Mouse (Mus musculus): ENCODE results near the gene Exosc2.

The Exosc2 gene

DNA sequence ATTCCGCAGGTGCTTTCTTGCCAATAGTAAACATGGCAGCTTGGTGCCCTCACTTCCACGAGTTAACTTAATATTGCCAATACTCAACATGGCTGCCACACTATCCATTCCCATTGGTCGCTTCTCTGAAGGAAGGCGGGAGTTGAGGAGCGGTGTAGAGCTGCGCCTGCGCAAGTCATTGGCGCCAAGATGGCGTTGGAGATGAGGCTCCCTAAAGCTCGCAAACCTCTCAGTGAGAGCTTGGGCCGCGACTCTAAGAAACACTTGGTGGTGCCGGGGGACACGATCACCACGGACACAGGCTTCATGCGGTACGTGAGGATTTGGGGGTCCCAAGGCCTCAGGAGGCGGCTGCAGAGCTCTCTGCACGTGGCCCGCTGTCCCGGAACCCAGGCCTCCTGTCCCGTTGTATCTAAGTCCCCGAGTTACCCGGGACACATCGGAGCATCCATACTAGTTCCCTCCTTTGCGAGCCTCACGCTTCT lies at the start of gene Exosc2:
Gene Exosc2 (plus strand): TSS at position 165 of the 485 bp plus-strand sequence.
- in situ Hi-C loops (cut with MboI; ENCODE audit: unreplicated experiment in 2 of 2): no loop called here

DNA sequence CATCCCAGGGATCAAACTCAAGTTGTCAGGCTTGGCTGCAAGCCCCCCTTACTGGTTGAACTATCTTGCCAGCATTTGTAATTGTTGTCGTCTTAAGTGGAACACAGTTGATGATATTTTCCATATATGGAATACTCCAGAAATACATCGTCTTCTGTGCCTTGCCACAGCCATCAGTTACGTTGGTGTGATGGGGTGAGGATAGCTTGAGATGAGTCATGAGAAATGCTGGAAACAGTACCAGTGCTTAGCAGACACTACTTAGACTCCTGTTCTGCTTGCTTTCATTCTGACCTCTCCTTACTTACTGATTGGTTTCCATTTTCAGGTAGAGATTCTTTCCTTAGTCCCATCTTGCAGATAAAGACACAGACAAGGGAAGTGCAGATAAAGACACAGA lies 37.0 kb upstream of the Exosc2 start:
- in situ Hi-C loops (cut with MboI; ENCODE audit: unreplicated experiment in 2 of 2): loop anchor here in 1 of 2 experiments (25.0 kb wide), 1 partner anchor 771 kb away; no protein-coding TSS in a partner anchor

DNA sequence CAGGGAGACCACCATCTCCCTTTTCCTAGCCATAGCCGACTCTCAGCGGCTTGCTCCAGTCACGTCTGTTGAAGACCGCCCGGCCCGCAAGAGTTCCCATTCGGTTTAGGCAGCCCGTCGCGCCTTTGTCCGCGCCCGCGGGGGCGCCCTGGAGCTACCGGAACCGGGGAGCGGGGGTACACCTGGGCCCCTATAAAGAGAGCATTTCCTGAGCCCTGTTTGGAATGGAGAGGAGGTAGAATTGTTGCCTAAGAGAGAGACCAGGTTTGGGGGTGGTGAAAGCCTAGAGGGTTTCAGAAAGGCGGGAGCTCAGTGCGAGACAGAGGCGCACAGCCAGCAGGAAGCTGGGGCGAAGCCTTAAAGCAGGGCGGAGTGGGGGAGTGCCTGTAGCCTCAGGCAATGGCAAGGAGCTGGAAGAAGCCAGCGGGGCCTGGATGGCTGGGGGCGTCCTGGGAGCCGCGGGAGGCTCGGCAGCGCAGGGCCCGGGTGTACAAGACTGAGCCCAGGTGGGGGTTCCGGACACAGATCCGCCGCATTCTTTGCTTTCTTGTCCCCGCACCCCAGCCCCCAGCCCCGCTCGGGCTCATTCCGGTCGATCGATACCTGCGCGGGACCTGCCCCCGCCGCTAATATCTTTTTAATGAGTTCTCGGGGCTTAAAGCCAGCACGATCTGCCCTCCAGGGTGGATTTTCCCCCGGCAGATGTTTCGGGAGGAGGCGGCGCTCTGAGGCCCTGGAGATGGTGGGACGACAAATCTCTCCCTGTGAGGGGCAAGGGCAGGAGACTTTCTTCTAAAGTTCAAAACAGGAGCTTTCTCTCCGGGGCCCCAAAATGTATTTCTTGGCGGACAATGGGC lies 35.0 kb upstream of the Exosc2 start:
- in situ Hi-C loops (cut with MboI; ENCODE audit: unreplicated experiment in 2 of 2): loop anchor here in 1 of 2 experiments (25.0 kb wide), 1 partner anchor 773 kb away; no protein-coding TSS in a partner anchor

DNA sequence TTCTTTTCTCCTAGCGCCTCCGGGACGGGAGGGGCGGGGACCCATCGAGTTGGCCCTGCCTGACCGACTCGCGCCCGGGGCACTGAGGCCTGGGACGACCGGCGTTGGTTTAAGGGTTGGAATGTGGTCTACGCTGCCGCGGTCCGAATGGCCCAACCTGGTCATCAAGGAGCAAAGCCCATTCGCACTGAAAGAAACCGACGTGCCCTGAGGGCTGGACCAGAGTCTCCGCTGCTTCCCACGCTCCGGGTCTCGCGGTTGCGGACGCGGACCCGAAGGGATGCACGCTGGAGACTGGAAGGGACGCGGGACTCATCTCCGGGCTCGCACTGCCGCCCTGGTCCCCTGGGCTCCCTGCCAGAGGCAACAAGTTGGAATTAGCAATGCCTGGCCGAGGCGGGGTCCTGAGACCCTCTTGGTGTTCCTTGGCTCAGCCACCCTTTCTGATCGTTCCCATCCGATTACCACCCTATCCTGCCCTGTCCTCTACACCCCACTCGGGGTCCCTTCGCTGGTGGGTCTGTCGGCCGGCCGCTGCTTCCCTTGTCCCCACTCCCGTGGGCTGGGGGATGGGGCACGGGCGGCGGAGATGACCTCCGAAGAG lies 34.3 kb upstream of the Exosc2 start:
- in situ Hi-C loops (cut with MboI; ENCODE audit: unreplicated experiment in 2 of 2): loop anchor here in 1 of 2 experiments (25.0 kb wide), 1 partner anchor 774 kb away; no protein-coding TSS in a partner anchor

DNA sequence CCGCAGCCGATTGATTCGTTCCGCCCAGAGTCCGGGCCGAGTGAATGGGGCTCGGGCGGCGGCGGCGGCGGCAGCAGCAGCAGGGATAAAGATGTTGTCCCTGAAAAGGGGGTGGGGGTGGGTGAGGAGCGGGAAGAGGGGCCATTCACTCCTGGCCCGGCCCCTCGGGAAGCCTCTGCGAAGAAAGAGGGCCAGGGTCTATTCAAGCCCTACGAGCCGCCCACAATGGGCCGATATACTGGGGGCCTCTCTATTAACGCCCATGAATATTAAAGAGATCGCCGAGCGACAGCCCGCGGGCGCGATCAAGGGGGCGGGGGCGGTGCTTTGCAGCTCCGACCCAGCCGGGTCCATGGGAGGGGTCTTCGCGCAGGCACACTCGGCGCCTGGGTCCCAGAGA lies 33.8 kb upstream of the Exosc2 start:
- in situ Hi-C loops (cut with MboI; ENCODE audit: unreplicated experiment in 2 of 2): loop anchor here in 1 of 2 experiments (25.0 kb wide), 1 partner anchor 774 kb away; no protein-coding TSS in a partner anchor

DNA sequence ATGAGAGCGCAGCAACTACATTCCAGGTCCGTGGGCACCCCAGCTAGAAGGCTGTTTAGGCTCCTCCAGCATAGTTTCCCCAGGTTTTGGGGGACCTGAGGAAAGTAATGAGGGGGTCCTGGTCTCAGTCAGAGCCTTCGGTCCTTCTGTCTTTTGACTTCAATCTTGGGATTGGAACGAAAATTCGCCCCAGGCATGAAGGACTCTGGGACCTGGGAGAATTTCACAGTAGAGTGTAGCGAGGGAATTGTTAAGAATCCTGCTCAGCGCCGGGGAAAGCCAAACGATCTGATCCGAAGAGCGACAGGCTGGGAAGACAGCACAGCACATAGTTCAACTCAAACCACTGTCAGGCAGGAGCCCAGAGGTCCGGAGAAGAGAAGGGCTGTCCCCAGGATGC lies 33.2 kb upstream of the Exosc2 start:
- in situ Hi-C loops (cut with MboI; ENCODE audit: unreplicated experiment in 2 of 2): loop anchor here in 1 of 2 experiments (25.0 kb wide), 1 partner anchor 775 kb away; no protein-coding TSS in a partner anchor

DNA sequence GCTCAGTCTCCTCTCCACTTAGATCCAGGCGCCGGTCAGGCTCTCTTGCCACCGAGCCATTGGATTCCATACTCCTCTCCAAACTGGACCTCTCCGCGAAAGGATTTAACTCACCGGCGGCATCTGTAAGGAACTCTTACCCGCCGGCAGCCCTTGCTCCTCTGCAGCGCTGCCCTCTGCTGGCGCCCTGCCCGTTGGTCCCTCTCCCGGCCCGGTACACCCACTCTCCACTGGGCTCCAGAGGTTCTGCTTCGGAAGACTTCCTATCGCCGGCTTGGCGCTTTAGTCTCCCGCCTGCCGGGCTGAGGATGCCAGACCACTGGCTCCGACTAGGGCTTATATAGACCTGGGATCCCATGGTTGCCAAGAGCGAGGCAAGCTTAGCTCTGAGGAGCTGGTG lies 32.7 kb upstream of the Exosc2 start:
- in situ Hi-C loops (cut with MboI; ENCODE audit: unreplicated experiment in 2 of 2): loop anchor here in 1 of 2 experiments (25.0 kb wide), 1 partner anchor 776 kb away; no protein-coding TSS in a partner anchor

DNA sequence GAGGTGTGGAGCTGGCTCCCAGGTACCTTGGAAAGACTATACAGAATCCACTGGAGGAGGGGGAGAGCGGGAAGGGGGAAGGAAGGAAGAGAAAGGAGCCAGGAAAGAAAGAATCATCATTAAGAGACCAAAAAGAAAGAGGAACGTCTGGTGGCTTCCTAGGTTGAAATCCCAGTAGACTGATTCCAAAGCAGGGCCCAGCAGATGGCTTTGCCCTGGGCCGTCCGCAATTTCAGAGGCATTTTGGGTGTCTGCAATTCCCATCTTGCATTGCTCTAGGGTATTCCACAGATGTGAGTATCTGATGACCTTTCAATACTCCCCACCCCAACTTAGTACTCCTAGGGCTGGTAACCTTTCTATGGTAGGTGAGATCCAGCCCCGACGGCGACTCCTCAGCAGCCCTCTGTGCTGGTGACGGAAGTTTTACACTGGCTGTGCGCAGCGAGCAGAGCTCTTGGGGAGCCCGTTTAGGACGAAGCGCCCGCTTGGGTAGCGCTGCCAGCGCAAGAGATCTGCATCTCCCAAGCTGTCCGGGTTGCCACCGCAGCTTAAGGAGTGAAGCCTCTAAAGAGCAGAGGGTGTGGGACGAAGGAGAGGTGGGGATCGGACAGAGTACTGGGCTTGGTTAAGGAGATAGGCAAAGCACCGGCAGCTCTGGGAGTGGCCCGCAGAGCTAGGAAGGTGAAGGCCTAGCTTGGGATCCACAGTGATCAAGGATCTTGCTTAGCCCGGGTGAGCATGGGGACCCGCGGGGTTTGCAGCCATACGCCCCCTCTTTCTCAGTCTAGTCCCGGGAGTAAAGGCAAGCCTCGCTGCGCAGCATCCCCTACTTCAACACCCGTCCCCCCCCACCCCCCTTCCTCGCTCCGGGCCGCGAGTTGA lies 31.7 kb upstream of the Exosc2 start:
- in situ Hi-C loops (cut with MboI; ENCODE audit: unreplicated experiment in 2 of 2): loop anchor here in 1 of 2 experiments (25.0 kb wide), 1 partner anchor 777 kb away; no protein-coding TSS in a partner anchor

DNA sequence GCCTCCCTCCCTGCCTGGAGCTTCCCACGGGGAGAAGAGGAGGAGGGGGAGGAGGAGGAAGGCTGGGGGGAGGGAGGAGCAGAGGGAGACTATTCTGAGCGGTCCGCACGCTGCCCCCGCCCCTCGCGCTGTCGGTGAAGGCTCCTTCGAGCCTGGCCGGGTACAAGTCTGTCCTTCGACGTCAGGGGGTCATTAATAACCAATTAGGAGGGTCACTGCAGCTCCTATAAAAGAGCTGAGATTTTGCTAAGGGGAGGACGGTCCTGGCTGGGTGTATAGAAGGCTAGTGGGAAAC lies 31.1 kb upstream of the Exosc2 start:
- in situ Hi-C loops (cut with MboI; ENCODE audit: unreplicated experiment in 2 of 2): loop anchor here in 1 of 2 experiments (25.0 kb wide), 1 partner anchor 777 kb away; no protein-coding TSS in a partner anchor

DNA sequence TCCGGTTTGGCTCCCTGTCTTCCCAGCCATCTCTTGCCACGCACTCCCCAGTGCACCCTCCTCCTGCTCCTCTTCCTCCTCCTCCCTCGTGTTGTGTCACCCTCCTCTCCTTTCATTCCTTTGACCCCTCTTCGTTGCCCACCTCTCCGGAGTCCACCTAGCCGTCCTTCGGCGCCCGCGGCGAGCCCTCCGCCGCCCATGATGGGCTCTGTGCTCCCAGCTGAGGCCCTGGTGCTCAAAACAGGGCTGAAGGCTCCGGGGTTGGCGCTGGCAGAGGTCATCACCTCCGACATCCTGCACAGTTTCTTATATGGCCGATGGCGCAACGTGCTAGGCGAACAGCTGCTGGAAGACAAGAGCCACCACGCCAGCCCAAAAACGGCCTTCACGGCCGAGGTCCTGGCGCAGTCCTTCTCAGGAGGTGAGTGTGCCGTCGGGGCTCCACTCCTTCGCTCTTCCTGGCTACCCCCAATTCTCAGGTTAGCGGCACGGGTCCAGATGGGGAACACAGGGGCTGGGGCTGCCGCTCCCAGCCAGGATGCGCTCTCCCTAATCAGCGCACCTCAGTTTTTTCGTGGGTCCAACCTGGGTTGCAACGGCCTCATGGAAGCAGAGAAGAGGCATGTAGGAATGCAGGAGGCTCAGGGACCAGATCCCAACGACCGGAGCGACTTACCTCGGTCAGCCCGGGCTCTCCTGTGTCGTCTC lies 30.5 kb upstream of the Exosc2 start, which contains the start of gene Prdm12:
Gene Prdm12 (plus strand): TSS at position 137 of the 708 bp plus-strand sequence.
- in situ Hi-C loops (cut with MboI; ENCODE audit: unreplicated experiment in 2 of 2): loop anchor here in 1 of 2 experiments (25.0 kb wide), 1 partner anchor 778 kb away; no protein-coding TSS in a partner anchor

DNA sequence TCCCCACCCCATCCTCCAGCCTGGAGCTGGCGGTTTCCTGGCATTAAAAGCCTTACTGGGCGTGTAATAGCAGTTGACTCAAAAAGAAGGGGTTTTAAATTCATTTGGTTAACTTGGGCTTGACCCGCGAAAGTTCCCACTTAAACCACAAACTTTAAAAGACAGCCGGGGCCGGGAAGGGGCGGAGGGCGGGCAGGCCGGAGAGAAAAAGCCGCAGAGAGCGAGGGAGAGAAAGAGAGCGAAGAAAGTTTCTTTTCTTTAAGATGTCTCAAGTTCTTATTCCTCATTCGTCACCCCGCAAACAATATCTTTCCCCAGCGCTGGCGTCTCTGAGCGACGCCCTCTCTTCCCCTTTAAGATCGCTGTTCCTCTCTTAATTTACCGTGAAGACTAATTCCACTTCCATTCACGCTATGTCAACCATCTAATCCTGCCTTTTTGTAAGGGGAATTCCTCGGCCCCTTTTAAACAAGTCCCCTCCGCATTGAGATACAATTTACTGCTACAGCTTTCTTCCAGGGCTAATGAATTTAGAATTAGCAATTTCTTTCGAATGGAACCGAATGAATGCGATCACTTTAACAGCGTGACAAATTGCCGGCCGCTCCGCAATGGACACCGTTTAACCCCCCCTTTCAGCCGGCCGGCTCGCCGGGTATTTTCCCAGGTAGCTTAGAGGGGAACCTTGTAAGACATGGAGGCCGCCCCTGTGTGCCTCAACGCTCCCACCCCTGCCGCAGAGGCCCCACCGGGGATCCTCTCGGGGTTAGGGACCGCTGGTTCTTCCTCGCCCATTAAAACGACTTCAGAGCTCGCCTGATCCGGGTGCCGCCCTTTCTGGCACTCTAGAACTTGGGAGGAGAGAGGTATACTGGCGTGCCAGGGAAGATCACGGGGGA lies 29.7 kb upstream of the Exosc2 start:
- in situ Hi-C loops (cut with MboI; ENCODE audit: unreplicated experiment in 2 of 2): loop anchor here in 1 of 2 experiments (25.0 kb wide), 1 partner anchor 779 kb away; no protein-coding TSS in a partner anchor

DNA sequence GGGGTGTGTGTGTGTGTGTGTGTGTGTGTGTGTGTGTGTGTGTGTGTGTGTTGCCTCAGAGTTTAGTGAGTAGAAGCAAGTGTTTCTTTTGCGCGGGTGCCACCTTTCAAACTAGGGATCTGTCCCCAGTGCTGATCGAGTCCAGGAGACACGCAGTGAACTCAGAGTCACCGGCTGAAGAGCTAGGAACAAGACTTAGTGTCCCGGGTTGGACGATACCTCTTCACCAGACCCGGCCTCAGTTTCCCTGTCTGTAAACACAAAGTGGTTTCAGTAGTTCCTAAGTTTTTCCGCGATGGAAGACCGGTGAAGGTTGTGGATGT lies 29.0 kb upstream of the Exosc2 start:
- in situ Hi-C loops (cut with MboI; ENCODE audit: unreplicated experiment in 2 of 2): loop anchor here in 1 of 2 experiments (25.0 kb wide), 1 partner anchor 779 kb away; no protein-coding TSS in a partner anchor

DNA sequence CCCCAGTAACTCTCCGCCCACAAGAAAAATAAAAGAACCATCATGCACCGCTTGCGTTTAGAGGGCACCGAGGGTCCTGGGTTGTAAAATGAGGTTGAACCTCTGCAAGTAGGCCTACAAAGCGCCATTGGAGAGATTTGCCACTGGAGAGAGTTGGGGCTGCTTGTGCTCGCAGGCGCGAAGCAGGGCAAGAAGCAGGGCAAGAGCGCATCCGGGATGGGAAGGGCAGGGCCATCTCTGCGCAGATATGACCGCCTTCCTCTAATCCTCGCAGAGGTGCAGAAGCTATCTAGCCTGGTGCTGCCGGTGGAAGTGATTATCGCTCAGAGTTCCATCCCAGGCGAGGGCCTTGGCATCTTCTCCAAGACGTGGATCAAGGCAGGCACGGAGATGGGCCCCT lies 28.6 kb upstream of the Exosc2 start:
- in situ Hi-C loops (cut with MboI; ENCODE audit: unreplicated experiment in 2 of 2): loop anchor here in 1 of 2 experiments (25.0 kb wide), 1 partner anchor 780 kb away; no protein-coding TSS in a partner anchor

DNA sequence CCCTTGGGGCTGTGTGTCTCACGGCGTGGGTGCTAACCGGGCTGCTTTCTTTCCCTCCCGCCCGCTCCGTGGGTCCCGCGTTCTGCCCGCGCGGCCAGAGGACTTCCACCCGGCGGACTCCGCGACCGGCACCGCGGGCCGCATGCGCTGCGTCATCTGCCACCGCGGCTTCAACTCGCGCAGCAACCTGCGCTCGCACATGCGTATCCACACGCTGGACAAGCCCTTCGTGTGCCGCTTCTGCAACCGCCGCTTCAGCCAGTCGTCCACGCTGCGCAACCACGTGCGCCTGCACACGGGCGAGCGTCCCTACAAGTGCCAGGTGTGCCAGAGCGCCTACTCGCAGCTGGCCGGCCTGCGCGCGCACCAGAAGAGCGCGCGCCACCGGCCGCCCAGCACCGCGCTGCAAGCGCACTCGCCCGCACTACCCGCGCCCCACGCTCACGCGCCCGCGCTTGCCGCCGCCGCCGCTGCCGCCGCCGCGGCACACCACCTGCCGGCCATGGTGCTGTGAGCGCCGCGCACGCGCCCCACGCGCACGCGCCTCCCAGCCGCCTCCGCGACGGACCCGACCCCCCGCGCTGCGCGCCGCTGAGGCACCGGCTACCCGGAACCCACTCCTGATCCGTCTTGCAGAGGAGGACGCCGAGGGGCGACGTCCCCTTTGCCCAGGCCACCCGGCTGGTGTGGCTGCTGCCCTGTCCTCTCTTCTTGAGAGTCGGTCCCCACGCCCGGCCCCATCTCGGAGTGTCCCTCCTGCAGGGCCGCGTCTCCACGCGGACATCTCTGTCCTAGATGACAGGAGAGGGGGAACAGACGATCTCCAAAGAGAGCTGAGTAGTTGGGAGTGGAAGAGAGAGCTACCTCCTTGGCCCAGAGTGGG lies 16.3 kb upstream of the Exosc2 start:
- in situ Hi-C loops (cut with MboI; ENCODE audit: unreplicated experiment in 2 of 2): no loop called here

DNA sequence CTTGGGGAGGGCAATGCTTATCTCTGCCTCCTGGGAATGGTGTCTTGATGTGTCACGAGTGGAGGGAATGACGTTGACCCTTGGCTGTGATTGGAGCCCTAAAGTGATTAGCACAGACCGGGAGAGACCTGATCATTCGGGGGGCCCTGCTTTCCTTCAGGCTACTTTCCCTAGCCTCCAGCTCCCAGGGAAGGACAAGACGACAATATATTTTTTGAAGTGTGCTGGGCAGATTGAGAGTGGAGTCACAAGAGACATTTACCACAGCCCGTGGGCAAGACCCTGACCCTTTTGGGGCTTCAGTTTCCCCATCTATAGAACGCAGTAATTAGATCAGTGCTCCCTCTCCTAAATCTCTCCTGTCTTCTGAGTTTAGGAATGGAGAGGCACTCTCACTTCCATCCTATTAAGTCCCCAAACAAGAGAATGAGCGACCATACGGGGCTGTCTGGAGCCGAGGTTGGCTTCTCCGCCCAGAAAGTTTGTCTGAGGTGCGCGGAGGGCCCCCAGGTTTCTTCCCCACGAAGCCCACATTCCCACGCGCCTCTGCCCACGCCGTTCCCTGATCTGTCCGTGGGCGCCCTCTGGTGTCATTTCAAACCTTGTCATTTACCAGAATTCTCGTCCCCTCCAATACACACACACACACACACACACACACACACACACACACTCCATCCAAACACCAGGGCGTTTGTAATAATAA lies 15.5 kb upstream of the Exosc2 start:
- in situ Hi-C loops (cut with MboI; ENCODE audit: unreplicated experiment in 2 of 2): loop anchor here (5.0 kb wide), 1 partner anchor 173 kb away; no protein-coding TSS in a partner anchor

DNA sequence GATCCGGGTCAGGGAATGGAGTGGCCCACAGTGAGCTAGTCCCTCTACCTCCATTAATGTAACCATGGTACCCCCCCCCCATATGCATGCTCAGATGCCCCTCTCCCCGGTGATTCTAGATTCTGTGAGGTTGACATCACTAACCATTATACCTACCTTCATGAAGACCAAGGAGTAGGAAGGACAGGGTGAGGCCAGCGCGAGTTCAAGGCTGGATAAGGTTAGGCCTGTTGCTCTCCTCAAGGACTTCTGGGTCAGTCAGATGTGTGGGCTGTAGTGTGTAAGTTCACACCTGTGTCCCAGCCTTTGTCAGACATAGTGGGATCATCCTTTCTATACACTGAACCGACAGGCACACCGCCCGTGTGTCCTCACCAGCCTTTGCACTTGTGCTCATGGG lies 14.1 kb upstream of the Exosc2 start:
- in situ Hi-C loops (cut with MboI; ENCODE audit: unreplicated experiment in 2 of 2): loop anchor here (5.0 kb wide), 1 partner anchor 174 kb away; no protein-coding TSS in a partner anchor

All from v-Abl transformed pro-B cells (cell line).